Mouse (Mus musculus) neural tube, embryonic 13.5 days (tissue): ENCODE data around the gene Jph3. TPM values are rescaled to one million over a fixed set of nuclear protein-coding genes. Genes with fewer than 3 reads are reported as not detected.

Source experiments
- ATAC-seq: fragments of 200-750 bp; cut with Nextera tagmentation; 2 replicates; pipeline ENCODE4 v1.8.0; 2017; ENCODE audit warnings: low read depth, mild to moderate bottlenecking, moderate TSS enrichment, moderate library complexity
- H3K27ac ChIP-seq: fragments of 300-500 bp; sonication (generic); replicated peaks from 2 replicates; pipeline ENCODE4 v1.5.1; 2015; ENCODE audit warnings: moderate library complexity, mild to moderate bottlenecking, inconsistent platforms
- H3K27me3 ChIP-seq: fragments of 300-500 bp; sonication (generic); 2 replicates; pipeline ENCODE4 v1.6.1; 2015; ENCODE audit warnings: mild to moderate bottlenecking, inconsistent platforms
- H3K36me3 ChIP-seq: fragments of 300-500 bp; sonication (generic); 2 replicates; pipeline ENCODE4 v1.6.1; 2015; ENCODE audit warnings: mild to moderate bottlenecking, inconsistent platforms
- H3K4me1 ChIP-seq: fragments of 300-500 bp; sonication (generic); replicated peaks from 2 replicates; pipeline ENCODE4 v1.6.1; 2015; ENCODE audit warnings: inconsistent platforms
- H3K4me2 ChIP-seq: fragments of 300-500 bp; sonication (generic); 2 replicates; pipeline ENCODE4 v1.6.1; 2015; ENCODE audit warnings: inconsistent platforms, mild to moderate bottlenecking, moderate library complexity
- H3K4me3 ChIP-seq: fragments of 300-500 bp; sonication (generic); 2 replicates; pipeline ENCODE4 v1.5.1; 2015; ENCODE audit warnings: mild to moderate bottlenecking, inconsistent platforms
- H3K9ac ChIP-seq: fragments of 300-500 bp; sonication (generic); 2 replicates; pipeline ENCODE4 v1.6.1; 2015; ENCODE audit warnings: moderate library complexity, mild to moderate bottlenecking, inconsistent platforms
- H3K9me3 ChIP-seq: fragments of 300-500 bp; sonication (generic); 2 replicates; pipeline ENCODE4 v1.6.1; 2016; ENCODE audit warnings: inconsistent platforms
- WGBS: fragments of 180-500 bp; shearing (Covaris S2); methylation state at CpG from one replicate; pipeline ENCODE4 v1.1.7; 2015; 5-methylcytosine and 5-hydroxymethylcytosine counted together
- polyA plus RNA-seq: library from polyadenylated mRNA; unstranded; fragments of >200 nt; fragmentation: Nextera tagmentation; extraction: Ambion mirVana; gene quantifications from 2 replicates; pipeline ENCODE4 v1.2.1, GENCODE M21; 2015

Jph3 gene
- polyA plus RNA-seq, 1 experiment from 2014 or later, result 104 TPM

- H3K4me2 ChIP-seq, result no peak overlapping the region
- H3K36me3 ChIP-seq, result no peaks in the 10 kb centered on the region
- no peak overlapping the region for H3K4me3 ChIP-seq
- peaks cover 17% of the 10 kb centered on the region for H3K4me1 ChIP-seq
- H3K27ac ChIP-seq, result no peak overlapping the region
- WGBS, result 90% methylated on average over 2 of the region's 2 CpGs
- no peaks in the 10 kb centered on the region for H3K27me3 ChIP-seq
- ATAC-seq, result no peak
- no peak overlapping the region for H3K9ac ChIP-seq
- no peaks in the 10 kb centered on the region for H3K9me3 ChIP-seq
These were observed 29.5 kb upstream of the Jph3 start for GRCm38 (mm10) chr8:121699936-121700335.

DNA sequence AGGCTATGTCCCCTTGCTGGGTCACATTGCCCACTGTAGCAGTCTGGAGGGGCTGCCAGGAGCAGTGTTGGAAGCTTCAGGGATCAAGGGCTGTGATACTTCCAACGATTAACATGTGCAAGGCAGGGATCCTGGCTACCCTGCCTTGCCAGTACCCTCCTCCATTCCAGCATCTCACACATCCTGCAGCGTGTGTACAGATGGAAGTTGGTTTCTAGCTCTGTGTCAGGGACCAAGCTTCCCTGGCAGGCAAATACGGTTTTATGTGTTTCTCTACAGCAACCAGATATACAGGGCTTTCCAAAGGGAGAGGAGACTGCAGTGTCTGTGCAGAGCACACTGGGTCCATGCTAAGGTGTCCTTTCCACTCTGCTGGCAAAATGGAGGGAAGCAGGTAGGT, 24.2 kb upstream of the Jph3 start:
- Histone ChIP-seq H3K27ac (no peak overlapping the region), H3K9ac (no peak overlapping the region), H3K9me3 (no peaks in the 10 kb centered on the region), H3K4me1 (no peaks in the 10 kb centered on the region), H3K4me3 (no peak overlapping the region), H3K36me3 (no peaks in the 10 kb centered on the region), H3K27me3 (no peaks in the 10 kb centered on the region; the same call in 1 of the 2 replicates), H3K4me2 (no peak overlapping the region)
- ATAC-seq, result no peak
- 66% methylated on average over 3 of the region's 3 CpGs for WGBS

DNA sequence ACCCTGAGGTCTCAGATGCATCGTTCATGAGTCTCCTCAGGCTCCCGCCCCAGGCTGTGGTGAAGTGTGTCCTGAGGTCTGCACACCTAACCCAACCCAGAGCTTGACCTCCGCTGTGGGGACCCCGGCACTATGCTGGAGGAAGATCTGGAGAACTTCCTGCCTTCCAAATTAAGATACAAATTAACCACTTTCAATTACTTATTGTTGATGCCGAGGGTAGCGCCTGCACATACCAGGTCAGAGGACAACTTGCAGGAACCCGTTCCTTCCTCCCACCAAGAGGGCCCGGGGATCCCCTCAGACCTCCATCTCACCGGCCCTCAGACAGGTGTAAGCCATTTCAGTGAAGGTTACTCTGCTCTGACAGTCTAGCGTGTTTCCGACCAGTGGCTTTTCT, 22.5 kb upstream of the Jph3 start:
- no peaks in the 10 kb centered on the region for H3K36me3 ChIP-seq
- H3K27me3 ChIP-seq, result no peaks in the 10 kb centered on the region; the same call in 1 of the 2 replicates
- no peak overlapping the region for H3K27ac ChIP-seq
- no peaks in the 10 kb centered on the region for H3K4me1 ChIP-seq
- 85% methylated on average over 11 of the region's 11 CpGs for WGBS
- no peaks in the 10 kb centered on the region for H3K9me3 ChIP-seq
- no peak overlapping the region for H3K4me2 ChIP-seq
- ATAC-seq, result no peak
- H3K4me3 ChIP-seq, result no peak overlapping the region
- H3K9ac ChIP-seq, result no peak overlapping the region

- WGBS, result 68% methylated on average over 6 of the region's 6 CpGs
- no peak overlapping the region for H3K4me3 ChIP-seq
- H3K4me1 ChIP-seq, result no peaks in the 10 kb centered on the region
- H3K9ac ChIP-seq, result no peak overlapping the region
- ATAC-seq, result no peak
- no peaks in the 10 kb centered on the region for H3K36me3 ChIP-seq
- H3K27ac ChIP-seq, result no peak overlapping the region
- no peaks in the 10 kb centered on the region for H3K9me3 ChIP-seq
- no peak overlapping the region for H3K4me2 ChIP-seq
- H3K27me3 ChIP-seq, result no peaks in the 10 kb centered on the region; the same call in 1 of the 2 replicates
These were observed 21.0 kb upstream of the Jph3 start for GRCm38 (mm10) chr8:121708406-121708805.

DNA sequence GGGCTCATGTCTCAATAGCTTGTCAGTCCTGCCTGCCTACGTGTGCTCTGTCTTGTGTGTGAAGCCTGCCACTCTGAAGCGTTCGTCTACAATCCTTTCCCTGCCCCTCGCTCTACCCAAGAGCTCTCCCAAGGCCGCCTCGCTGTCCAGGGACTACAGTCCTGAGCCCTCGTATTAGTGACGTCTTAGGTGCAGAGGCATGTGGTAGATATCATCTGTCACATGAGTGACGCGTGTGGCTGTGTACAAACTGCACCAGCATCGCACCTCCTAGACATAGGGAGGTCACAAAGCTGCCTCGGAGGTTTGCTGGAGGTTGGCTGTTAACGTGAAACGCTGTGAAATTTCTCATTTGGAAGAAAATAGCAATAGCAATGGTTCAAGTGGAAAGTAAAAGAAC, 11.9 kb upstream of the Jph3 start:
- peak overlapping the region; percentile 45 for H3K4me2 ChIP-seq
- peak; percentile 67 for ATAC-seq
- no peaks in the 10 kb centered on the region for H3K36me3 ChIP-seq
- peak overlapping the region; percentile 53; the same call in 1 of the 2 replicates for H3K9ac ChIP-seq
- H3K4me3 ChIP-seq, result peak overlapping the region; percentile 1; the same call in 1 of the 2 replicates
- 0 out of 2 replicates have a peak, but pooled peaks cover 3% of the 10 kb centered on the region for H3K27me3 ChIP-seq
- H3K9me3 ChIP-seq, result no peaks in the 10 kb centered on the region
- peak overlapping the region; percentile 67 for H3K27ac ChIP-seq
- H3K4me1 ChIP-seq, result peaks cover 23% of the 10 kb centered on the region
- 45% methylated on average over 14 of the region's 14 CpGs for WGBS

- Histone ChIP-seq H3K4me1 (peaks cover 23% of the 10 kb centered on the region), H3K4me3 (peak overlapping the region; percentile 1; the same call in 1 of the 2 replicates), H3K9ac (no peak overlapping the region), H3K27me3 (0 out of 2 replicates have a peak, but pooled peaks cover 3% of the 10 kb centered on the region), H3K4me2 (peak overlapping the region; percentile 45), H3K9me3 (no peaks in the 10 kb centered on the region), H3K27ac (no peak overlapping the region), H3K36me3 (no peaks in the 10 kb centered on the region)
- 27% methylated on average over 12 of the region's 12 CpGs for WGBS
- ATAC-seq, result peak; percentile 91
These were observed 11.4 kb upstream of the Jph3 start for GRCm38 (mm10) chr8:121717982-121718425.

DNA sequence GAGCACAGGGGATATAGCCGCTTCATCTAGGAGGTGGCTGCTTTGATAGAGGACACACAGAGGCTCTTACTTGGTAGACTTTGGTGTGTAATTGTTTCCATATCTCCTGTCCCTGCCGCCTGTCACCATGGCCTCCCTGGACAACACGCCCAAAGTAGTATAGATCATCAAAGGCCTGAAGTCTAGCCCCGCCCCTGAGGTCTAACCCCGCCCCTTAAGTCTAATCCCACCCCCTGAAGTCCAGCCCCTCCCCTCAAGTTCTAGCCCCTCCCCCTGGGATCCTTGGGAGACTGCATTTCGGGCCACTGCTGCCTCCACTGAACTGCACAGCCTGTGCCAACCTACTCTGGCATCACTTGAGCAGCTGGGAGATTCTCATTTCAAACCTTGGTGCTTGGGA, 10.5 kb upstream of the Jph3 start:
- 64% methylated on average over 6 of the region's 6 CpGs for WGBS
- ATAC-seq, result no peak

DNA sequence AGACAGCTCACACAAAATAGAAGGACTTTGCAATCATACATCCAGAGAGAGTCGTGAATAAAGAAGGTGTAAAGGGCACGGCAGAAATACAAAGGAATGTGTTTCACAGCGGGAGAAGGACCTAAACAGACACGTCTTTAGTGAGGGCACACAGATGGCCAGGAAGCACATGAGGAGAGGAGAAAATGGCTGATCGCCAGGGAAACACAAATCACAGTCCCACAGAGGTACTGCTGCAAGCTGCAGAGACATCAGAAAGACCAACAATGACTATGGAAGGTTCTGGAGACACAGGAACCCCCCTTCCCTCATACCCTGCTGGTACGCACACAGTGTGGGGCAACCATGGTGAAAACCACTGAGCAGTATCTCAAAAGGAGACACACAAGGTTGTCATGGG, 8.4 kb upstream of the Jph3 start:
- Histone ChIP-seq H3K4me2 (no peak overlapping the region), H3K9ac (no peak overlapping the region), H3K4me1 (peaks cover 17% of the 10 kb centered on the region), H3K27me3 (no peaks in the 10 kb centered on the region), H3K9me3 (no peaks in the 10 kb centered on the region), H3K4me3 (no peak overlapping the region), H3K36me3 (no peaks in the 10 kb centered on the region), H3K27ac (no peak overlapping the region)
- no peak for ATAC-seq
- WGBS, result 40% methylated on average over 6 of the region's 6 CpGs

More for the DNA sequence above, 10.5 kb upstream of the Jph3 start:
- Histone ChIP-seq H3K36me3 (no peaks in the 10 kb centered on the region), H3K27ac (no peak overlapping the region), H3K27me3 (0 out of 2 replicates have a peak, but pooled peaks cover 3% of the 10 kb centered on the region), H3K4me1 (peaks cover 23% of the 10 kb centered on the region), H3K9me3 (no peaks in the 10 kb centered on the region), H3K9ac (no peak overlapping the region), H3K4me2 (no peak overlapping the region), H3K4me3 (no peak overlapping the region)

GRCm38 (mm10) chr8:121723846-121724245, 5.6 kb upstream of the Jph3 start:
- Histone ChIP-seq H3K27me3 (peaks cover 16% of the 10 kb centered on the region), H3K9me3 (no peaks in the 10 kb centered on the region), H3K27ac (peak overlapping the region; percentile 4; the same call in 1 of the 2 replicates), H3K4me3 (no peak overlapping the region), H3K4me1 (peaks cover 5% of the 10 kb centered on the region; the same call in 1 of the 2 replicates), H3K36me3 (no peaks in the 10 kb centered on the region), H3K4me2 (no peak overlapping the region), H3K9ac (no peak overlapping the region)
- ATAC-seq, result no peak
- 61% methylated on average over 12 of the region's 12 CpGs for WGBS

- Histone ChIP-seq H3K4me1 (peaks cover 25% of the 10 kb centered on the region), H3K9ac (no peak overlapping the region), H3K36me3 (no peaks in the 10 kb centered on the region), H3K27ac (no peak overlapping the region), H3K4me2 (no peak overlapping the region), H3K4me3 (no peak overlapping the region), H3K9me3 (no peaks in the 10 kb centered on the region), H3K27me3 (peaks cover 47% of the 10 kb centered on the region)
- ATAC-seq, result no peak
- WGBS, result 60% methylated on average over 3 of the region's 3 CpGs
These were observed 2.3 kb upstream of the Jph3 start for GRCm38 (mm10) chr8:121727164-121727563.

DNA sequence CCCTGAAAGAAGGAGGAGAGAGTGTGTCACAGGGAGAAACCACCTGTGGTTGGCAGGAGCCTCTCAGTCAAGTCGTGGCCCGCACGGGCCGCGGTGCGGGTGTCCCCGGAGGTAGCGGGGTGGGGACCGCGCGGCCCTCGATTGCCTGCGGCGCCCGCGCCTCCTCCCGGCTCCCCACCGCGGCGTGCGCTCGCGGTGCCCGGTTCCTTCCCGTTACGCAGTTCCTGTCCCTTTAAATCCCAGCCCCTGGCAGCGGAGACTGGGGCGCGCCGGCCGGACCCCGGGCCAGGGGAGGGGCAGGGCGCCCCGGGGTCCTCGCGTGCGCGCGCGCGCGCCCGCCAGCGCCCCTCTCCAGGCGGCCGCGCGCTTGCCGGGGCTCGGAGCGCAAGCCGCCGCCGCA, 331 bp downstream of the Jph3 start:
- peak; percentile 26; the same call in 1 of the 2 replicates for ATAC-seq
- Histone ChIP-seq H3K9me3 (no peaks in the 10 kb centered on the region), H3K27ac (peak overlapping the region; percentile 81; the same call in 1 of the 2 replicates), H3K36me3 (no peaks in the 10 kb centered on the region), H3K4me3 (peak overlapping the region; percentile 79), H3K4me2 (peak overlapping the region; percentile 91), H3K27me3 (peaks cover 56% of the 10 kb centered on the region), H3K9ac (peak overlapping the region; percentile 90), H3K4me1 (peaks cover 41% of the 10 kb centered on the region)
- under 1% methylated on average over 50 of the region's 54 CpGs for WGBS

- Histone ChIP-seq H3K9ac (peak overlapping the region; percentile 90), H3K27me3 (peaks cover 56% of the 10 kb centered on the region), H3K4me2 (peak overlapping the region; percentile 91), H3K27ac (peak overlapping the region; percentile 81), H3K9me3 (no peaks in the 10 kb centered on the region), H3K36me3 (no peaks in the 10 kb centered on the region), H3K4me3 (peak overlapping the region; percentile 79), H3K4me1 (peaks cover 41% of the 10 kb centered on the region)
- peak; percentile 20; the same call in 1 of the 2 replicates for ATAC-seq
- WGBS, result under 1% methylated on average over 31 of the region's 60 CpGs
These were observed 747 bp downstream of the Jph3 start for GRCm38 (mm10) chr8:121730170-121730569.

GRCm38 (mm10) chr8:121730646-121731045, 1.2 kb downstream of the Jph3 start:
- H3K9ac ChIP-seq, result peak overlapping the region; percentile 90
- H3K27ac ChIP-seq, result peak overlapping the region; percentile 81
- peaks cover 56% of the 10 kb centered on the region for H3K27me3 ChIP-seq
- peaks cover 41% of the 10 kb centered on the region for H3K4me1 ChIP-seq
- H3K36me3 ChIP-seq, result no peaks in the 10 kb centered on the region
- peak; percentile 30; the same call in 1 of the 2 replicates for ATAC-seq
- no peaks in the 10 kb centered on the region for H3K9me3 ChIP-seq
- peak overlapping the region; percentile 79 for H3K4me3 ChIP-seq
- H3K4me2 ChIP-seq, result peak overlapping the region; percentile 91
- WGBS, result under 1% methylated on average over 35 of the region's 37 CpGs
